Mouse (Mus musculus) MEL (cell line): ENCODE measurements around the gene Gm11985. TPM values are rescaled to one million over a fixed set of nuclear protein-coding genes. Genes with fewer than 3 reads are reported as not detected.

Experiments used
- DNase-seq: peaks from one replicate; pipeline ENCODE4 v3.0.0; 2011; ENCODE audit warnings: low read depth, low spot score
- H3K27ac ChIP-seq: 2 replicates; pipeline ENCODE4 v1.5.1; 2012; ENCODE audit warnings: low read depth, mild to moderate bottlenecking, control low read depth, low read length, moderate library complexity; ENCODE audit not compliant: control insufficient read depth
- H3K27me3 ChIP-seq, 2 experiments: fragments of 150-350 bp in 1 of 2; sonication (generic) in 1 of 2; 2 replicates each; pipeline ENCODE4 v1.6.1; 2012; ENCODE audit warnings: low read length in 2 of 2, mild to moderate bottlenecking in 2 of 2, improper control_type of control experiment in 1 of 2, moderate library complexity in 1 of 2; ENCODE audit not compliant: insufficient read depth in 2 of 2, control insufficient read depth in 1 of 2
- H3K36me3 ChIP-seq, 2 experiments: 2 replicates each; pipeline ENCODE4 v1.6.1; 2012 to 2014; ENCODE audit warnings: low read length in 2 of 2, improper control_type of control experiment in 1 of 2, inconsistent platforms in 1 of 2, mild to moderate bottlenecking in 1 of 2; ENCODE audit not compliant: insufficient read depth in 2 of 2, control insufficient read depth in 1 of 2
- H3K4me1 ChIP-seq, 2 experiments: fragments of 150-350 bp in 1 of 2; sonication (generic) in 1 of 2; 2 replicates each; pipeline ENCODE4 v1.6.1; 2012; ENCODE audit warnings: low read length in 2 of 2, improper control_type of control experiment in 1 of 2, mild to moderate bottlenecking in 1 of 2; ENCODE audit not compliant: insufficient read depth in 2 of 2, control insufficient read depth in 1 of 2
- H3K4me3 ChIP-seq, 2 experiments: fragments of 150-350 bp in 1 of 2; sonication (generic) in 1 of 2; 2 replicates each; pipeline ENCODE4 v1.5.1; 2012; ENCODE audit warnings: low read depth in 2 of 2, low read length in 2 of 2, mild to moderate bottlenecking in 2 of 2, moderate library complexity in 2 of 2, control low read depth in 1 of 2, improper control_type of control experiment in 1 of 2; ENCODE audit not compliant: control insufficient read depth in 1 of 2, insufficient read depth in 1 of 2
- H3K79me2 ChIP-seq: 2 replicates; pipeline ENCODE4 v1.6.1; 2012; ENCODE audit warnings: mild to moderate bottlenecking, low read length, moderate library complexity; ENCODE audit not compliant: control insufficient read depth, poor library complexity, insufficient read depth
- H3K9ac ChIP-seq: 2 replicates; pipeline ENCODE4 v1.6.1; 2012; ENCODE audit warnings: low read depth, mild to moderate bottlenecking, control low read depth, low read length, moderate library complexity; ENCODE audit not compliant: control insufficient read depth, poor library complexity, severe bottlenecking
- H3K9me3 ChIP-seq: fragments of 150-350 bp; sonication (generic); replicated peaks from 2 replicates; pipeline ENCODE4 v1.6.1; 2012; ENCODE audit warnings: mild to moderate bottlenecking, low read length, improper control_type of control experiment, moderate library complexity; ENCODE audit not compliant: insufficient read depth
- CHD1 ChIP-seq: IDR thresholded peaks from 2 replicates; pipeline ENCODE4 v1.6.1; 2012; ENCODE audit warnings: low read depth, mild to moderate bottlenecking, inconsistent platforms, low read length, improper control_type of control experiment
- CTCF ChIP-seq, 3 experiments: IDR thresholded peaks in 2 of 3; conservative IDR thresholded peaks in 1 of 3; 2 replicates each; pipeline ENCODE4 v1.5.1; 2011 to 2012; ENCODE audit warnings: low read length in 3 of 3, low read depth in 2 of 3, mild to moderate bottlenecking in 2 of 3, improper control_type of control experiment in 1 of 3, inconsistent platforms in 1 of 3, mixed read lengths in 1 of 3, moderate library complexity in 1 of 3; ENCODE audit not compliant: control insufficient read depth in 1 of 3, insufficient read depth in 1 of 3, poor library complexity in 1 of 3, severe bottlenecking in 1 of 3
- E2F4 ChIP-seq: IDR thresholded peaks from 2 replicates; pipeline ENCODE4 v1.6.1; 2011; ENCODE audit warnings: low read depth, low read length, improper control_type of control experiment, borderline replicate concordance
- ELF1 ChIP-seq: IDR thresholded peaks from 2 replicates; pipeline ENCODE4 v1.6.1; 2014; ENCODE audit warnings: low read depth, mild to moderate bottlenecking, inconsistent platforms, low read length, improper control_type of control experiment, moderate library complexity
- GATA1 ChIP-seq: IDR thresholded peaks from 2 replicates; pipeline ENCODE4 v1.6.1; 2011; ENCODE audit warnings: low read depth, low read length, improper control_type of control experiment
- JUND ChIP-seq: IDR thresholded peaks from 2 replicates; pipeline ENCODE4 v1.6.1; 2011; ENCODE audit warnings: low read depth, mild to moderate bottlenecking, improper control_type of control experiment, low read length
- MYB ChIP-seq: IDR thresholded peaks from 2 replicates; pipeline ENCODE4 v1.6.1; 2011; ENCODE audit warnings: mild to moderate bottlenecking, low read depth, low read length, improper control_type of control experiment
- NELFE ChIP-seq: IDR thresholded peaks from 2 replicates; pipeline ENCODE4 v1.6.1; 2011; ENCODE audit warnings: low read depth, low read length, improper control_type of control experiment
- POLR2A ChIP-seq, 2 experiments: IDR thresholded peaks; 2 replicates each; pipeline ENCODE4 v1.6.1; 2011 to 2012; ENCODE audit warnings: low read length in 2 of 2, mild to moderate bottlenecking in 2 of 2, control low read depth in 1 of 2, improper control_type of control experiment in 1 of 2, low read depth in 1 of 2, moderate library complexity in 1 of 2; ENCODE audit not compliant: control insufficient read depth in 1 of 2, insufficient read depth in 1 of 2, poor library complexity in 1 of 2
- RAD21 ChIP-seq: IDR thresholded peaks from 2 replicates; pipeline ENCODE4 v1.6.1; 2011; ENCODE audit warnings: mild to moderate bottlenecking, low read depth, low read length, improper control_type of control experiment
- SIN3A ChIP-seq: IDR thresholded peaks from 2 replicates; pipeline ENCODE4 v1.6.1; 2012; ENCODE audit warnings: low read length, improper control_type of control experiment, inconsistent platforms
- SMC3 ChIP-seq: IDR thresholded peaks from 2 replicates; pipeline ENCODE4 v1.6.1; 2011; ENCODE audit warnings: low read depth, low read length, improper control_type of control experiment
- TAL1 ChIP-seq: IDR thresholded peaks from 2 replicates; pipeline ENCODE4 v1.6.1; 2012; ENCODE audit warnings: mild to moderate bottlenecking, inconsistent platforms, low read length, moderate library complexity, mixed read lengths
- TBP ChIP-seq: IDR thresholded peaks from 2 replicates; pipeline ENCODE4 v1.8.0; 2011; ENCODE audit warnings: low read depth, low read length, improper control_type of control experiment
- TCF12 ChIP-seq: IDR thresholded peaks from 2 replicates; pipeline ENCODE4 v1.6.1; 2014; ENCODE audit warnings: low read depth, mild to moderate bottlenecking, inconsistent platforms, low read length, improper control_type of control experiment, moderate library complexity
- UBTF ChIP-seq: IDR thresholded peaks from 2 replicates; pipeline ENCODE4 v1.6.1; 2012; ENCODE audit warnings: low read depth, mild to moderate bottlenecking, inconsistent platforms, low read length, improper control_type of control experiment, moderate library complexity, borderline replicate concordance; ENCODE audit not compliant: insufficient read depth
- USF1 ChIP-seq: IDR thresholded peaks from 2 replicates; pipeline ENCODE4 v1.6.1; 2014; ENCODE audit warnings: low read depth, mild to moderate bottlenecking, inconsistent platforms, low read length, improper control_type of control experiment, moderate library complexity
- USF2 ChIP-seq, 2 experiments: IDR thresholded peaks; 2 replicates each; pipeline ENCODE4 v1.6.1; 2011 to 2012; ENCODE audit warnings: improper control_type of control experiment in 2 of 2, low read length in 2 of 2, borderline replicate concordance in 1 of 2, inconsistent platforms in 1 of 2, low read depth in 1 of 2, mild to moderate bottlenecking in 1 of 2; ENCODE audit not compliant: insufficient read depth in 1 of 2
- polyA plus RNA-seq, 2 experiments: library from polyadenylated mRNA; stranded (reverse) in 1 of 2; unstranded in 1 of 2; fragments of >175 nt in 1 of 2; fragments of >200 nt in 1 of 2; gene quantifications; 2 replicates each; pipeline versions ENCODE4 v1.2.1 to v1.2.4; 2012; ENCODE audit warnings: low replicate concordance in 2 of 2, low read depth in 1 of 2; ENCODE audit not compliant: insufficient read length in 2 of 2, insufficient read depth in 1 of 2, missing spikeins in 1 of 2
- total RNA-seq: library from RNA; depleted of rRNA; stranded (reverse); fragments of 300-350 nt; gene quantifications from 2 replicates; pipeline ENCODE4 v1.2.3, GENCODE M21; 2012

Gm11985 gene
- total and polyA plus RNA-seq, 3 experiments: not detected

DNA sequence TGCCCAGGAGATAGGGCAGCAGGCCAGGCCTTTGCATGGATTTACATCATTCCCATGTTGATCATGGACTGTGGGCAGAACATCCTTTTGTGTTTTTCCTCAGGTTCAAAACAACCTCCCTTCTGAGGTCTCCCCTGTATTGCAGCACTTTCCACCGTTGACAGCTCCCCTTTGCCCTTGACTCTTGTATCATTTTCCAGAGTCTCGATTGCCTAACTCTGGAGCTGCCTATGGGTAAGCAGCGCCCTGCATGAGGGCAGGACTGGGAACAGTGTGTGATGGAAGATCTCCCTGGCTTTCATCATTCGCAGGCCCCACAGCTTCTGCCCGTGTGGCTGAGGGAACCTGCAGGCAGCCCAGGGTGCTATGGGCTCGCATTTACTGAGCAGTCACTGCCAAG lies 4.3 kb upstream of the Gm11985 start:
- Histone ChIP-seq H3K27me3 (no peaks in the 10 kb centered on the region), H3K4me3 (no peak overlapping the region), H3K79me2 (no peaks in the 10 kb centered on the region)
- no peak for TF ChIP-seq USF2 (IDR thresholded peaks at IDR 0.05; ENCODE audit: borderline replicate concordance in 1 of 2, insufficient read depth in 1 of 2, low read depth in 1 of 2, low read length in 2 of 2)
- no peak for TF ChIP-seq SIN3A
- TF ChIP-seq SMC3: no peak
- no peak for TF ChIP-seq TBP
- no peak for TF ChIP-seq CTCF (IDR thresholded peaks at IDR 0.05 in 2 of 3, conservative IDR thresholded peaks at IDR 0.05 in 1 of 3; ENCODE audit: control insufficient read depth in 1 of 3, insufficient read depth in 1 of 3, low read depth in 2 of 3, low read length in 3 of 3, poor library complexity in 1 of 3, severe bottlenecking in 1 of 3)
- no peak for TF ChIP-seq POLR2A (IDR thresholded peaks at IDR 0.05; ENCODE audit: control insufficient read depth in 1 of 2, insufficient read depth in 1 of 2, low read depth in 1 of 2, low read length in 2 of 2, poor library complexity in 1 of 2)
- TF ChIP-seq MYB: no peak
- no peak for TF ChIP-seq RAD21
- TF ChIP-seq USF1: no peak
- TF ChIP-seq TCF12: no peak
- no peak for TF ChIP-seq TAL1
- TF ChIP-seq ELF1: no peak
- TF ChIP-seq E2F4: no peak
- TF ChIP-seq NELFE: no peak
- TF ChIP-seq JUND: no peak
- TF ChIP-seq, all 39 proteins: peak for 0
- H3K36me3 ChIP-seq: no peaks in the 10 kb centered on the region
- H3K4me1 ChIP-seq: no peaks in the 10 kb centered on the region
- no peak overlapping the region for H3K9ac ChIP-seq
- no peak for DNase-seq
- no peak overlapping the region for H3K27ac ChIP-seq
- H3K9me3 ChIP-seq: no peaks in the 10 kb centered on the region

DNA sequence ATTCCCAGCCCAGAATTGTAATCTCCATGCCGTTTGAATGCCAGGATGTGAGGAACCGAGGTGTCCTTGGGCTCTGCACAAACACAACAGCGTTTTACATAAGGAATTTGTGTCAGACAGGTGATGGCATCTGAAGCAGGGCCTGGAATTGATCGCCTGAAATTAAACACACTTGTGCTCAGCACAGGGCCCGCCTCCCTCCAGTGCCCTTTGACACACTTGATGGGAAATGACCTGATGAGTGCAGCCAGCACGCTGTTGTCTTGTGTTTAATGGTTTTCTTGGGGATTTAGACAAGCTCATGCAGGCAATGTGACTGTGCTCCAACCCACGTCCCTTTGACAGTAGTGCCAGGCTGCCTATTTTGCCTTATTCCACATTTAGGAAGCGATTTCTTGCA lies 897 bp downstream of the Gm11985 start:
- TF ChIP-seq CHD1 (no peak), SIN3A (no peak), TBP (no peak), UBTF (no peak), GATA1 (no peak)
- Histone ChIP-seq H3K36me3 (no peaks in the 10 kb centered on the region), H3K27me3 (no peaks in the 10 kb centered on the region), H3K27ac (no peak overlapping the region), H3K9ac (no peak overlapping the region), H3K4me1 (no peaks in the 10 kb centered on the region), H3K79me2 (no peaks in the 10 kb centered on the region), H3K4me3 (no peak overlapping the region), H3K9me3 (no peaks in the 10 kb centered on the region)
- DNase-seq: no peak
